Mouse (Mus musculus) liver, embryonic 12.5 days (tissue): ENCODE results near the gene A830018L16Rik. TPM values are rescaled to one million over a fixed set of nuclear protein-coding genes. Genes with fewer than 3 reads are reported as not detected.

Experiments
- ATAC-seq: fragments of 200-750 bp; cut with Nextera tagmentation; 2 replicates; pipeline ENCODE4 v1.8.0; 2017; ENCODE audit warnings: moderate number of reproducible peaks, mild to moderate bottlenecking, moderate library complexity
- H3K27ac ChIP-seq: fragments of 300-500 bp; sonication (generic); 2 replicates; pipeline ENCODE4 v1.5.1; 2016; ENCODE audit warnings: mild to moderate bottlenecking
- H3K27me3 ChIP-seq: fragments of 300-500 bp; sonication (generic); replicated peaks from 2 replicates; pipeline ENCODE4 v1.6.1; 2016; ENCODE audit warnings: mild to moderate bottlenecking, moderate library complexity
- H3K36me3 ChIP-seq: fragments of 300-500 bp; sonication (generic); 2 replicates; pipeline ENCODE4 v1.6.1; 2016; ENCODE audit warnings: mild to moderate bottlenecking, moderate library complexity
- H3K4me1 ChIP-seq: fragments of 300-500 bp; sonication (generic); 2 replicates; pipeline ENCODE4 v1.6.1; 2016
- H3K4me2 ChIP-seq: fragments of 300-500 bp; sonication (generic); 2 replicates; pipeline ENCODE4 v1.6.1; 2016; ENCODE audit warnings: mild to moderate bottlenecking, moderate library complexity
- H3K4me3 ChIP-seq: fragments of 300-500 bp; sonication (generic); 2 replicates; pipeline ENCODE4 v1.5.1; 2016; ENCODE audit warnings: mild to moderate bottlenecking, moderate library complexity
- H3K9ac ChIP-seq: fragments of 300-500 bp; sonication (generic); 2 replicates; pipeline ENCODE4 v1.6.1; 2016; ENCODE audit warnings: mild to moderate bottlenecking, moderate library complexity
- H3K9me3 ChIP-seq: fragments of 300-500 bp; sonication (generic); replicated peaks from 2 replicates; pipeline ENCODE4 v1.6.1; 2016; ENCODE audit warnings: mild to moderate bottlenecking, moderate library complexity
- WGBS: fragments of 180-500 bp; shearing (Covaris S2); methylation state at CpG from one replicate; pipeline ENCODE4 v1.1.7; 2016; ENCODE audit not compliant: insufficient replicate concordance; 5-methylcytosine and 5-hydroxymethylcytosine counted together
- polyA plus RNA-seq: library from polyadenylated mRNA; unstranded; fragments of >200 nt; fragmentation: Nextera tagmentation; extraction: Ambion mirVana; gene quantifications from 2 replicates; pipeline ENCODE4 v1.2.1, GENCODE M21; 2016

The A830018L16Rik gene
- polyA plus RNA-seq, 1 experiment from 2014 or later: not detected

- H3K4me3 ChIP-seq: no peak overlapping the region
- WGBS: 26% methylated on average over 3 of the region's 3 CpGs
- H3K4me2 ChIP-seq: no peak overlapping the region
- no peak overlapping the region for H3K9ac ChIP-seq
- no peaks in the 10 kb centered on the region for H3K36me3 ChIP-seq
- no peak overlapping the region for H3K27ac ChIP-seq
- ATAC-seq: no peak
- no peaks in the 10 kb centered on the region for H3K4me1 ChIP-seq
- H3K9me3 ChIP-seq: no peaks in the 10 kb centered on the region
- H3K27me3 ChIP-seq: no peaks in the 10 kb centered on the region
These were observed 244.2 kb downstream of the A830018L16Rik start for GRCm38 (mm10) chr1:11658061-11658625.

GRCm38 (mm10) chr1:11744749-11745314 is 330.9 kb downstream of the A830018L16Rik start:
- no peaks in the 10 kb centered on the region for H3K27me3 ChIP-seq
- ATAC-seq: no peak
- H3K36me3 ChIP-seq: no peaks in the 10 kb centered on the region
- 0 out of 2 replicates have a peak, but pooled peaks cover 4% of the 10 kb centered on the region for H3K9me3 ChIP-seq
- H3K4me3 ChIP-seq: no peak overlapping the region
- H3K9ac ChIP-seq: no peak overlapping the region
- no peak overlapping the region for H3K4me2 ChIP-seq
- H3K4me1 ChIP-seq: no peaks in the 10 kb centered on the region
- no peak overlapping the region for H3K27ac ChIP-seq

- Histone ChIP-seq H3K9me3 (0 out of 2 replicates have a peak, but pooled peaks cover 4% of the 10 kb centered on the region), H3K9ac (no peak overlapping the region), H3K27ac (no peak overlapping the region), H3K27me3 (no peaks in the 10 kb centered on the region), H3K4me3 (no peak overlapping the region), H3K36me3 (no peaks in the 10 kb centered on the region), H3K4me2 (no peak overlapping the region), H3K4me1 (no peaks in the 10 kb centered on the region)
- ATAC-seq: no peak
- 41% methylated on average over 2 of the region's 2 CpGs for WGBS
These were observed 334.5 kb downstream of the A830018L16Rik start for GRCm38 (mm10) chr1:11748424-11748823.

- Histone ChIP-seq H3K4me1 (no peaks in the 10 kb centered on the region), H3K36me3 (no peaks in the 10 kb centered on the region), H3K27ac (no peak overlapping the region), H3K4me3 (no peak overlapping the region), H3K27me3 (no peaks in the 10 kb centered on the region), H3K9me3 (0 out of 2 replicates have a peak, but pooled peaks cover 4% of the 10 kb centered on the region), H3K4me2 (no peak overlapping the region), H3K9ac (no peak overlapping the region)
- ATAC-seq: no peak
These were observed 336.2 kb downstream of the A830018L16Rik start for GRCm38 (mm10) chr1:11750065-11750464.

GRCm38 (mm10) chr1:11750607-11751006 is 336.7 kb downstream of the A830018L16Rik start:
- no peak overlapping the region for H3K27ac ChIP-seq
- no peak for ATAC-seq
- no peak overlapping the region for H3K9ac ChIP-seq
- no peak overlapping the region for H3K4me3 ChIP-seq
- H3K4me2 ChIP-seq: no peak overlapping the region
- H3K27me3 ChIP-seq: no peaks in the 10 kb centered on the region
- 58% methylated on average over 2 of the region's 2 CpGs for WGBS
- H3K9me3 ChIP-seq: 0 out of 2 replicates have a peak, but pooled peaks cover 4% of the 10 kb centered on the region
- no peaks in the 10 kb centered on the region for H3K4me1 ChIP-seq
- H3K36me3 ChIP-seq: no peaks in the 10 kb centered on the region

- Histone ChIP-seq H3K4me3 (no peak overlapping the region), H3K9ac (no peak overlapping the region), H3K36me3 (no peaks in the 10 kb centered on the region), H3K9me3 (0 out of 2 replicates have a peak, but pooled peaks cover 4% of the 10 kb centered on the region), H3K4me1 (no peaks in the 10 kb centered on the region), H3K4me2 (no peak overlapping the region), H3K27me3 (no peaks in the 10 kb centered on the region), H3K27ac (no peak overlapping the region)
- ATAC-seq: no peak
These were observed 338.1 kb downstream of the A830018L16Rik start for GRCm38 (mm10) chr1:11751996-11752395.

GRCm38 (mm10) chr1:11788264-11788663 is 374.4 kb downstream of the A830018L16Rik start:
- no peak overlapping the region for H3K4me2 ChIP-seq
- H3K9me3 ChIP-seq: no peaks in the 10 kb centered on the region
- ATAC-seq: no peak
- no peak overlapping the region for H3K4me3 ChIP-seq
- 33% methylated on average over 1 of the region's 1 CpGs for WGBS
- no peaks in the 10 kb centered on the region for H3K4me1 ChIP-seq
- H3K9ac ChIP-seq: no peak overlapping the region
- no peak overlapping the region for H3K27ac ChIP-seq
- H3K36me3 ChIP-seq: no peaks in the 10 kb centered on the region
- H3K27me3 ChIP-seq: no peaks in the 10 kb centered on the region

- H3K4me3 ChIP-seq: no peak overlapping the region
- no peak overlapping the region for H3K9ac ChIP-seq
- no peaks in the 10 kb centered on the region for H3K36me3 ChIP-seq
- 43% methylated on average over 2 of the region's 2 CpGs for WGBS
- ATAC-seq: no peak
- no peak overlapping the region for H3K27ac ChIP-seq
- no peaks in the 10 kb centered on the region for H3K4me1 ChIP-seq
- no peaks in the 10 kb centered on the region for H3K27me3 ChIP-seq
- no peaks in the 10 kb centered on the region for H3K9me3 ChIP-seq
- H3K4me2 ChIP-seq: no peak overlapping the region
These were observed 378.9 kb downstream of the A830018L16Rik start for GRCm38 (mm10) chr1:11792820-11793219.

- 31% methylated on average over 2 of the region's 2 CpGs for WGBS
- ATAC-seq: no peak
These were observed 381.8 kb downstream of the A830018L16Rik start for GRCm38 (mm10) chr1:11795666-11796065.

GRCm38 (mm10) chr1:11872847-11873246 is 458.9 kb downstream of the A830018L16Rik start:
- no peaks in the 10 kb centered on the region for H3K27me3 ChIP-seq

More at GRCm38 (mm10) chr1:11795666-11796065, 381.8 kb downstream of the A830018L16Rik start:
- no peaks in the 10 kb centered on the region for H3K36me3 ChIP-seq
- H3K4me2 ChIP-seq: no peak overlapping the region
- no peaks in the 10 kb centered on the region for H3K27me3 ChIP-seq
- no peaks in the 10 kb centered on the region for H3K4me1 ChIP-seq
- H3K9ac ChIP-seq: no peak overlapping the region
- no peak overlapping the region for H3K27ac ChIP-seq
- no peak overlapping the region for H3K4me3 ChIP-seq
- no peaks in the 10 kb centered on the region for H3K9me3 ChIP-seq

GRCm38 (mm10) chr1:11873573-11873972 is 459.7 kb downstream of the A830018L16Rik start:
- 52% methylated on average over 1 of the region's 1 CpGs for WGBS
- H3K9me3 ChIP-seq: no peaks in the 10 kb centered on the region
- ATAC-seq: no peak
- H3K27me3 ChIP-seq: no peaks in the 10 kb centered on the region
- no peaks in the 10 kb centered on the region for H3K36me3 ChIP-seq
- no peak overlapping the region for H3K4me3 ChIP-seq
- no peak overlapping the region for H3K27ac ChIP-seq
- no peak overlapping the region for H3K9ac ChIP-seq
- H3K4me2 ChIP-seq: no peak overlapping the region
- H3K4me1 ChIP-seq: no peaks in the 10 kb centered on the region

More at GRCm38 (mm10) chr1:11872847-11873246, 458.9 kb downstream of the A830018L16Rik start:
- no peak overlapping the region for H3K27ac ChIP-seq
- H3K36me3 ChIP-seq: no peaks in the 10 kb centered on the region
- no peaks in the 10 kb centered on the region for H3K9me3 ChIP-seq
- WGBS: 66% methylated on average over 4 of the region's 4 CpGs
- H3K9ac ChIP-seq: no peak overlapping the region
- ATAC-seq: no peak
- H3K4me2 ChIP-seq: no peak overlapping the region
- H3K4me3 ChIP-seq: no peak overlapping the region
- no peaks in the 10 kb centered on the region for H3K4me1 ChIP-seq

- H3K27ac ChIP-seq: no peak overlapping the region
- H3K27me3 ChIP-seq: no peaks in the 10 kb centered on the region
- 10% methylated on average over 2 of the region's 2 CpGs for WGBS
- H3K36me3 ChIP-seq: no peaks in the 10 kb centered on the region
- H3K4me2 ChIP-seq: no peak overlapping the region
- no peak overlapping the region for H3K9ac ChIP-seq
- ATAC-seq: no peak
- no peaks in the 10 kb centered on the region for H3K4me1 ChIP-seq
- no peaks in the 10 kb centered on the region for H3K9me3 ChIP-seq
- no peak overlapping the region for H3K4me3 ChIP-seq
These were observed 467.8 kb downstream of the A830018L16Rik start for GRCm38 (mm10) chr1:11881706-11882105.

- Histone ChIP-seq H3K27ac (no peak overlapping the region), H3K36me3 (no peaks in the 10 kb centered on the region), H3K4me2 (no peak overlapping the region), H3K4me3 (no peak overlapping the region), H3K4me1 (no peaks in the 10 kb centered on the region), H3K27me3 (no peaks in the 10 kb centered on the region), H3K9me3 (no peaks in the 10 kb centered on the region), H3K9ac (no peak overlapping the region)
- no peak for ATAC-seq
- WGBS: 66% methylated on average over 3 of the region's 3 CpGs
These were observed 481.8 kb downstream of the A830018L16Rik start for GRCm38 (mm10) chr1:11895715-11896114.
